Mouse (Mus musculus) right cerebral cortex, postnatal 36 days (tissue): ENCODE results near the gene Dclk1.

Experiments used
- DNase-seq, 2 experiments: peaks; one replicate each; pipeline ENCODE4 v3.0.0; 2022; ENCODE audit warnings: low spot score in 2 of 2, mixed read lengths in 1 of 2

Gene Dclk1

DNA sequence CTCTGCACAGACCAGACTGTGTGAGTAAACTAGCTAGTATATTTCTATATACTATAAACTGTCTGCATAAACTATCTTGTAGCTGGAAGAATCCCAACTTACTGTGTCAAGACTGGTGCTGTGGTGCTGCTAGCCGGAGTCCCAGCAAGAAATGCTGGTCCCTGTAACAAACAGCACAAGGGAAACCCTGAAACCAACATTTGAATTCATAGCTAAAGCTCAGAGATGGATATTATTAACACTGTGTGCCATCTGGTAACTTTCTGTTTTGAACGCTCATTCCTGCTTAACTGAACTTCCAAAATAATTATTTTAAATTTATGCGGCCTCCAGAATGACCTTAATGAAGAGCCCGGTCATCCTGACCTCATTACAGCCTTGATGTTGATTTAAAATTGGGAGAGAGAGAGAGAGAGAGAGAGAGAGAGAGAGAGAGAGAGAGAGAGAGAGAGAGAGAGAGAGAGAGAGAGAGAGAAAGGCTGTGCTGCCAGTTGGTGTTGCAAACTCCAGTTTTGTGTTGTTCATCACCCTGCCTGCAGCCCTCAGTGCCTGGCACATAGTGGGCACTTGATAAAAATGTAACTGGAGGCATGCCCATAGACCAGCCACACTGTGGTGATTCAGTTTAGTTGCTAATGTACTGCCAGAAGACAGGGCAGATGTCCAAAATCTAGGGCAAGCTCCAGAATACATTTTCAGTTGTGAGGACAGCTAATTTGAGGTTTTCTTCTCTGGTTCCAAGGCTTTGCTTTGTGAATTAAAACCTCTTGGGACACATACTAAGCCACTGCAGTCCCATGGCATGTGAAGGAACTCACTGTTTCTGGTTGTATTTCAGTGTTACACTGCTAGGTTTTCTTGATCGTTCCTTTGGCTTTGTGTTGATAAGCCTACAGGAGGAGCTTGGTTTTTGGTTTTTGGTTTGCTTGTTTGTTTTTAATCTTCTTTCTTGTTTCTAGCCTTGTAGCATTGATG lies 205.6 kb downstream of the Dclk1 start:
- DNase-seq: peak; percentile 84 to 92

DNA sequence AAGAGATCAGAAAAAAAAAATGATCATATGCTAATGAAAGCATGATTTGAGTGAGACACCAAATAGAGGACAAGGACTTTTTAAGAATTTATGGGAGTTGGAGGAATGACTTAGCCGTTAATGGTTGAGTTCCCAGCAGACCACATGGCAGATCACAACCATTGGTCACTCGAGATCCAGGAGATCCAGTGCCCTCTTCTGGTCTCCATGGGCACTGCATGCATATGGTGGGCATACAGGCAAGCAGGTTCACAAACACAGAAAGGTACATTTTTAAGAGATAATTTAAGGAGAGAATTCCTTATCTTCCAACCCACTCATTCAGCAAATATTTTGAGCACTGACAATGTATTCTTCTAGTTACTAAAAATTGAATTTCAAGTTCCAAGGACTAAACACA lies 207.0 kb downstream of the Dclk1 start:
- DNase-seq: no peak

DNA sequence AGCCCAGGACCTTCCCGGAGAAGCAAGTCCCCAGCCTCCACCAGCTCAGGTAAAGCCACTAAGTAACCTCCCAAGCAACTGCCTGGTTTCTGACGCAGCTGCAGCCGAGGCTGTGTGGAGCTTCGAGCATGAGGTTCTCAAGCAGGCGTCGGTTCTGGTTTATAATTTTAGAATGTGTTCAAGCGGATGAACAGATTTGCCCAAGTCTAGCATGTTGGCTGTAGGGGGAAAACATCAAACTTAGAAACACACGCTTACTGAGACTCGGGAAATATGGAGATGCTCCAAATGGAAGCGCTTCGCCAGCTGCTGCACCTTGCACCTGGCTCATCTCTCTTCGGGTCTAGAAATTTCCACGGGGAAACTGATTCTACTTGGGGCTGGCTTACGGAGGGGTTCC lies 208.9 kb downstream of the Dclk1 start:
- DNase-seq: peak; percentile 54 to 77

DNA sequence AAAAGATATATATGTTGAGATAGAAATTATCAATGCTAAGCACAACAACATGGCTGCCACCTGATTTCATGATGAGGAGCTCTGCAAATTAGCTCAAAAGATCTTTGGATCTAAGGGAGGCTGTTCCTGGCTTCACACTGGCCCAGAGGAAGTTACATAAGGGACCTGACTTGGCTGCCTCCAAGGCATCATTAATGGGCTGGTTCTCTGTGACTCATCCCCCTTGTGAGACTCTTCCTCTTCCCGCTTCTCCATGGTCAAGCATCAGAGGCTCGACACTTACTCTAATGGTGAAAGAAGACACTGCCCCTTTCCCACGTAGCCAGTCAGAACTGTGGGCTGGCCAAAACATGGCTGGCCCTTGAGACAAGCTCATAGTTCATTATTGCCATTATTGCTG lies 209.7 kb downstream of the Dclk1 start:
- DNase-seq: no peak

DNA sequence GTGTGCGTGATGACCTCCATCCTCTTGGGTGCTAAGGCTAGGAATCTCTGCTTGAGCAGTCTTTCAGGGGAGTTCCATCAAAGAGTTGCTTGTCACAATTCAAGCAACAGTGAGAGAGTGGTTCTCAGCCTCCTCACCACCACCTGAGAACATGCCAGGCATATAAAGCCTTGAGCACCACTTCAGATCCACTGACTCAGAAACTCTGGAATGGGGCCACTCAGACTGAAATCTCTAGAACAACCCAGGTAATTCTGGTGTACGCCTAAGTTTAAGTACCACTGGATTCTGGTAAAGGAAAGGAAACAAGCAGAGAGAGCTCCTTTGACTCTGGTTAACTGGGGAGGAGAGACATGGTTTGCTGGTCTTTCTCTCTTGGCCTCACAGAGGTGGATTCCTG lies 210.3 kb downstream of the Dclk1 start:
- no peak for DNase-seq

DNA sequence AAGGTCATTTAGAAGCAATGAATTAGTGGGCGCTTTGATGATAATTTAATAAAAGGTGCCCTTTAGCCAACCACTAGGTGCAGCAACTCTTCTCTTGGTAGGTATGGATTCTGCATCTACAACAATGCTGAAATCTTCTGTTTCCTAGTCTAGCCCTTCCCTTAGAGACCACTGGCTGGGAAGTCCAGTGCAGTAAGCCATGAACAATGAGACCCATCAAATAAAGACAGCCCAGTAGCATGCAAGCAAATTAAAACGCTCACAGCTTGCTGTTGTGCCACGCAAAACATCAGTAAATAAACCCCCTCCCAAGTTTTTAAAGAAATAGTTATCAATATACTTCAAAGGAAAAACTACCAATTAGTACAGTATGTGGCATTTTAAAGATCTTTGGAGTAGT lies 218.9 kb downstream of the Dclk1 start:
- no peak for DNase-seq

DNA sequence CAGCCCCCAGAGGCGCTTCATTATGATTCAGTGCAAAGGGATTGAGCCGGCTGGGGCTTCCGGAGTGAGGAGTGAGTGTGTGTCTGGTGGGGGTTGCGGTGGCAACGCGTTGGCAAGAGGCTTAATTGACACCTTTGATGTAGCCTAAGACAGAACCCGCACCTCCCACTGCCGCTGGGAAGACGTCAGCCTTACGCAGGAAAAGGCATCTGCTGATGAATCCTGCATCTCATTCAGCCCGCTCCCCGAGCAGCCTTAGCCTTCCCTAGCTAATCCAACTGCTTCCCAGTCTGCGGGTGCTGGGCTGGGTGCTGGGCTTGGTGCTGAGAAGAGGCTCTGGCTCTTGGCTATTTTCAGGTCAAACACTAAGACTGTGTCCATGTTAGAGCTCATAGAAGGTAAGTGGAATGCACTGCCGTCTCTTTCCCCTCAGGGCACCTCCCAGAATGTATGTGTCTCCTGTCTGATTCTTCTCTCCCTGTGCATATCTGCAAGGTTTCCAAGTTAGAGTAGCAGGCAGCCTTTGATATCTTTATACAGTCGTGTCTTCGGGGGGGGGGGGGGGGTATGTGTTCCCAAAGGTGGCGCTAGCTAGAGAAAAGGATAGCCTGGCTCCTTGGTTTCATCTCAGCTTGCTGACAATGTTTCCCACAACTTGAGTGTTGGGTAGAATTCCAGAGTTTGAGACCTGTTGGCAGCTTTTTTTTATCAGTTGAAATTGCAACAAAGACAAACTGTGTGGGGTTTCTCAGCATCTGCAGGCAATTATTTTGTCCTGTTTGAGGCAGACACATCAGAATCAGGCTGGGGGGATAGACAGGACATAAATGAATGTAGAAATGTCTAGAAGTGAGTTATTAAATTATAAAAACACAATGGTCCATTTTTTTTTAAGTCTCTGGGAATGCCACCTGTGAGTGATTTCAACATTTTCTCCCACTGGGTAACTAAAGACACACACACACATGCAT lies 219.8 kb downstream of the Dclk1 start:
- peak; percentile 92 to 96 for DNase-seq

DNA sequence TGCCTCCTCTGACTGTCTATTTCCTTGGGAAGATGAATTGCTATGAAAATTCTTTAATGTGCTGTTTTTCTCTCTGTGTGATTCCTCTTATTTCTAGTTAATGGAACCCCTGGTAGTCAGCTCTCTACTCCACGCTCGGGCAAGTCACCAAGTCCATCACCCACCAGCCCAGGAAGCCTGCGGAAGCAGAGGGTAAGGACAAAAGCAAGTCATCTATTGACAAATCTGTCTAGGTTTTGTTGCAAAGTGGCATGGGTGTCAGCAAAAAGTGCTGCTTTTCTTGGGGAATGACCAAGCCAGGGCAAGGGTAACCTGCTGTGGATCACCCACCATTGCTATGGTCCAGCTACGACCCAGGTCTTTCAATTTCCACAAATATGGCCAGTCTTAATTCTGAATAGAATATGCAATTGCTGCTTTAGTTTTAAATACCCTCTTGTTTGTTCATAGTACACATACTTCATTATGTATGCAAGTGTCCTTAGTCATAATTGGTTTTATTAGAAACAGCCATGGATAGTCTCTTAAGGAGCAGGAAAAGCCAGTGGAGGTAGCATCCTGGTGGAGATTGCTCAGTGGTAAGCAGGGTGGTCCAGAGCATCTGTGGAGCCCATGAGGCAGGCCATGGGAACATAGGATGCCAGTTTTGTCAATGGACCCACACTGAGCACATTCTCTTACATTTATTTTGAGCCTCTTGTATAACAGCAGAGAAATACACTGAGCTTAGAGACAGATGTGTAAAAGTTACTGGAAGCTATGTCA lies 220.9 kb downstream of the Dclk1 start:
- no peak for DNase-seq

DNA sequence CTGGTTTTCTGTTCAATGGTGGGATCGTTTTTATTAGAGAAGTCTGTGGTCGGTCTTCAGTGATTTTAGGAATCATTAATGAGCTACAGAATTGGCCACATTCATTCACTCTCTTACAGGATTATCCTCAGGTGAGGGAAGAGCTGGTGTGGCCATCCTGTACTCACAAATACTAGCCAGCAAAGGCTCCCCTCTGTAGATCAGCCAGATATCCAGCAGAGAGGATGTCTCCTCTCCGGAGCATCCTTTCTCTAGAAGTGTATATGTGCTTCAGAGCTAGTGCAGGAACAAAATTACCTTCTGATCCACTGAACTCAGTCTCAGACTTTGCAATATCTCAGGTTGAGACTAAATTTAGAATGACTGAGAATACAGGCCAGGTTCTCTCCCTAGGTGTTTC lies 222.1 kb downstream of the Dclk1 start:
- DNase-seq: no peak

DNA sequence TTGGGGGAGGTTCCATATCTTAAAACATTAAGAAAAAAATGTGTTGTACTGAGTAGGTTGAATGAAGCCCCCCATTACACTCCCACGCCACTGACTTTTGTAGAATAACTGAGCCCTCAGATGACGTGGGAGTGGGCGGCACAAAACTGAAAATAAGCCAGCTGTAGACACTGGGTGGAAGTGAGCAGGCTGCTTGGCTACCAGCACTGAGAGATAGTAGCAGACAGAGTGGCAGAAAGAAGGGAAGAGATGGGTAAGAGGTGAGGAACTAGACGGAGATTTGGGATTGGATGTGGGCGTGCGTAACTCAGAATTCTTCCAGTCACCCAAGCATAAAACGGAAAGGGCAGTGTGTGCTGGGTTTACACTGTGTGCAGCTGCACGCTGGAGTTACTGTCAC lies 223.6 kb downstream of the Dclk1 start:
- peak in 1 of 2 experiments; percentile 68 for DNase-seq

DNA sequence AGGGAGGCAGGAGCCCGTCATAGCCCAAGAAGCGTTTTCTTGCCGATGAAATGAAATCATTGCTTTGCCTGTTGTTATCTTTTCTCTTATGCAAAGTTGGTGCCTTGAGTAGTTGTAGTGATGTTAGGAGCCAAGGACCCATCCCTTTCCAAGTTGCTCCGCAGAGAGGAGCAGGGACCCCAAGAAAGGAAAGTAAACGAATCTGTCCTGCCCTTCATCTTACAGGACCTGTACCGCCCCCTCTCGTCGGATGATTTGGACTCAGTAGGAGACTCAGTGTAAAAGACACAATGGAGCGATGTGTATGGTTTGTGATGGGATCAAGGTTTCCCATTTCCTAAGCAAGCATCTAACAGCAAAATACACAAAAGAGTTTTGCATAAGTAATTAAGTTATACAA lies 224.2 kb downstream of the Dclk1 start:
- peak in 1 of 2 experiments; percentile 47 for DNase-seq

DNA sequence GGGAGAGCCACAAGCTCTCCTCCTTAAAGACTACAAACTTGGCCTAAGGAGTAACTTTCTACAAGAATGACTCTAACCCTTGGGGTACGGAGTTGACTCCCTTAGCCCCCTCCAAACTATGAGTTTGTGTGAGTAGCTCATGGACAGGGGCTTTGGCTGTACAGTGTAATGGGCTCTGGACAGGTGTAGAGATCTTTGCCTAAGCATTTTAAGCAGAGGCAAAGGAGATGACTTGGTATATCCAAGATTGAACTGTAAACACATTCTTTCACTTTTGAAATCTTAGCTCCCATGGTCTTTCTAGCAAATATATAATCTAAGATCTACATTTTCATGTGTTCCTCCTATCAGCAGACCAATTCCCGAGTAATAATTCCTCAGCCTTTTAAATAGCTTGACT lies 229.9 kb downstream of the Dclk1 start, which contains the start of gene Gm21954:
Gene Gm21954, minus strand, starts transcription at position 101 of the 400 bp plus-strand sequence.
- no peak for DNase-seq

DNA sequence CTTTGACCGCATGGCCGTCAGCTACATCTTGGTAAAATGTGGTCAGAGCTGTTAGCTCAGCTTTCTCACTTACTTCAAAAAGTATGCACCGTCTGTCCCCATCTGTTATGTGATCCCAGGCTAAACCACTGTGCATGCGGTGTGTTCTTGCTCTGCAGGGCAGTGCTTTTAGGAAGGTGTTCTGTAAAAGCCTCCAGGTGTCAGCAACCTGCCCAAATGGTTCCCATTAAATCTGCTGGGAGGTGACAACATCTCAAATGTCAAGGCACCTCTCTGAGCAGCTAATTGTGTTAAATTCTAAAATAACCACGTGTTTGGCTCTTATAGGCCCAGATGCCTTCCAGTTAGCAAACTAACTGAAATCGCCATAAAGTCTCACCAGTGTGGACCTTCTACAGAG lies 231.0 kb downstream of the Dclk1 start:
- DNase-seq: no peak

DNA sequence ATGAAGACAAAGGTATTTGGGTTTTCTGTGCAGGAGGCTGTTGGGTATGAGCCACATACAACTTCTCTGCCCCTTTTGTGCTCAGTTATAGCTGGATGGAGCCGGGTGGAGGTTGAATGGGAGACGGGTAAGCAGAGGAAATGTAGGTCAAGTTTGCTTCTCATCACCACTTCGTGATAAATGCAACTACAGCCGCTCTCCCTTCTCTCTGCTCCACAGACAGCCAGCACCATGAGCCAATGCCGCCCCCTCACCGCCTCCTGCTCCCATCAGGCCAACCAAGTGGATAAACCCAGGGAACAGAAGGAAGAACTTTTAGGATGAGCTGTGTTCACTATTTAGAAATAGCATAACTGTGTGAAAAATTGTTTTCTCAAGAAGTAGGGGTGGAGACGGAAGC lies 234.5 kb downstream of the Dclk1 start:
- peak; percentile 84 to 92 for DNase-seq

DNA sequence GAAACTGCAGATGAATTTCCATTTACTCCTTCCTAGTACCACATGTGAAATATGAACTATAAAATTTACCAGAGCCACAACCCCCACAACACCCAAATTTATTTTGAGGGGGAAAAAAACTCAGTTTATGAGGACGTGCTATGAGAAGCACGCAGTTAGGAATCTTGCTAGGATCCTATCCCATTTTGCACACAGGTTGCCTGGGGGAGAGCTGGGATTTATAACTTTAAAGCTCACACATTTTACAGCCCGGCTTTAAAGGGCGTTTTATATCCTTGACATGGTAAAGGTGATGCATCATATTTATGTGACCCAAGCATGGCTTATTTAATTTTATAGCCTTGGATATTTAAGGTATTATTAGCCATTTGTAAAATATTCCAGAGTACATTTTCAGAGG lies 237.1 kb downstream of the Dclk1 start:
- no peak for DNase-seq

DNA sequence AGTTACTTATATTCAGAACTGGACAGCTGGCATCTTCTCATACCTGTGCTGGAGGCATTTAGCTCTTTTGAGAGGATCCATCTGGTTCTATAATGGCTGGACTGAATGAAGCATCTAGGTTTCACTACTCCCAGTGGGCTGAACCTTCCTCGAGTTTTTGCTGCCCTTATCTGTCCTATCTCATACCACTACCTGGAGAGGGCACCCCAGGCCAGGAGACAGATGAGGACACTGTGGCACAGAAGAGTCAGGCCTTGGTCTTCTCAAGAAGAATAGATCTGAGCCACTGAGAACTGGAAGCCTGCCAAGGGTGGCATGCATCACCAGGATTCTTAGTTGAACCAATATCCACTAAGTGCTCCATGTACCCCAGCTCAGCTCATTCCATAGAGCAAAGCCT lies 239.0 kb downstream of the Dclk1 start:
- DNase-seq: no peak

DNA sequence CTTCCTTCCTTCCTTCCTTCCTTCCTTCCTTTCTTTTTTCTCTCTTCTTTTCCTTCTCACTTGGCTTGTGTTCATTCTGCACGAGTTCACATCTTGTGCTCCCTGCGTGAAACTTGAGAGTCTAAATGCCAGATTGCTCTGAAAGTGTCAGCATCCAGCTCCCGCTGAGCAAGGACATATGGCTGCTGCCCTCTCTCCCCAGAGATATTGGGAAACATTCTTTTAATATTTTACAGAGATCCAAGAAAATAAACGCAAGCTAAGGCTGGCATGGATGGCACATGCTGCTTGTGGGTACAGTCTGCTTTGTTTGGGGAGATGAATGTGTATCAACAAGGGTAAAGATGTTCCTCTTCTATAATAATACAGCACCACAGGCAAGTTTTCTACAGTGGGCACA lies 241.2 kb downstream of the Dclk1 start:
- DNase-seq: no peak

DNA sequence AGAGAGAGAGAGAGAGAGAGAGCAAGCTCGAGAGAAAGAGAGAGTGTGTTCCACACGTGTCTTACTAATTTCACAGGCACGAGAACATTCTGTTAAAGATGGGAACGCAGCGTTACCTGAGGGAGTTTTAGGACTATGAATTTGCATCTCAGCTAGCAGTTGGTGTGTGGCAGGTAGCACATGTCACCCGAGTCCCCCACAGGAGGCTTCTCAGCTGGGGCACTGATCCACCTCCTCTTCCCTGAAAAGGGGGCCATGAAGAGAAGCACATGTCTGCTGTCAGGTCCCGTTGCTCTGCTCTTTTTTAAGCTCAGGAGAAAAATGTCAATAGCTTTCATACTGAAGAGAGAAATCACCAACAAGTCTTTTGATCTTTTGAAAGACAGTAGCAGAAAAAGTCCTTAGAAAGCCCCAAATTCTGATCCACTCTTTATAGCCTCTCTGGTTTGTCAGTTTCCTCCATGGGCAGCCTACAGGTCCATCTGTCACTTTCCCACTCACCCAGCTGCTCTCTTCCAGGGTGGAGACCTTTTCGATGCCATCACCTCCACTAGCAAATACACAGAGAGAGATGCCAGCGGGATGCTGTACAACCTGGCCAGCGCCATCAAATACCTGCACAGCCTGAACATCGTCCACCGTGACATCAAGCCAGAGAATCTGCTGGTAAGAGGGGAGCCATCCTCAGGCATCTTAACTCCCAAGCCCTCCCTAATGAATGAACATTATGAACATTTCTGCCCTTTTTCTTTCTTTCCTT lies 247.2 kb downstream of the Dclk1 start:
- DNase-seq: no peak

DNA sequence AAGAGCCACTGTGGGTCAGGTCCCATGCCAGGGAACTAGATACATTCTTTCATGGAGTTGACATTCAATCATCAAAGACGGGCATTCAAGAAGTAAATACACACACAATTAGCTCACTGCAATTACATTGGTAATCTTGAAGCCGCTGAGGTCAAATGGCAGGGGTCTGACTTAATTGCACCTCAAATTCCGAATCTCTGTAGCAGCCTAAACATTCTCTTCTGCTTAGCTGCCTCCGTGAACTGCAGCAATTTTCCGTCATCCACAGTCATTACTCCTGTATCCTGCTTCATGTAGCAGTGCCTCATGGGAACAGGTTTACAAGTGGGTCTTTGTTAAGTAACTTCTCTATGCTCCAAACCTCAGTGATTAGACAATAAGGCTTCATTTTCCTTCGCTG lies 249.9 kb downstream of the Dclk1 start:
- no peak for DNase-seq

DNA sequence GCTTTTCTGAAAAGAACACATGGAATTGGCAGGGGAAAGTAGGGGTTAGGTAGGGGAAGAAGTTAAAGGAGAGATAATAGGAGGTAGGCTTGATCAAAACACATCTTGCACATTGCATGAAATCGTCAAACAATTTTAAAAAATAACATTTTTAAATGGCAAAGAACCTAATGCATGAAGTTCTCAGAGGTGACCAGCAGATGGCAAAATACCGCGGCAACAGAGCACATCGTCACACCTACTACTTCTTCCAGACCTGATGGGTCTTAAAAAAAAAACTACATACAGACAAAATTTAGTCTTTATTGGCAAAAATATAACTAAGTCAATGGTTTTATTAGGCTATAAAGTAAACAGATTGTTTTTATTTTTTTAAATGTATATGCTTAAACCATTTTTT lies 252.2 kb downstream of the Dclk1 start:
- DNase-seq: no peak

DNA sequence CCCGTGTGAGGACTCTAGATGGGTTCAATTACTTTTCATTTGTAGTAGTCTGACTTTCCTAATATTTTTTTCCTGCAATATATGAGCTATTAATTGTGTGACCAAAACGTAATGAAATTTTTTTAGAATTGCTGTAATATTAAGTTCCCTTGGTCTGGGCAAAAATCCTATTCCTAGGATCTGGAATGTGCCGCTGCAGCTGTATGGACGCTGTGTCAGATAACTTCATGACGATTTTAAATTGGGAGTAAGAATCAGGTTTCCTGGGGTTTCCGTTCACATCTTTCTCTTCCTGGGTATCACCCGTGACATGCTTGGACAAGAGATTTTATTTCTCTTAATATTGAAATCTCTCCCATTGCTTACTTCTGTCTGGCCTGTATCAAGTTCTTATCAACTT lies 253.1 kb downstream of the Dclk1 start:
- no peak for DNase-seq
